Mouse (Mus musculus) C2C12 (cell line): ENCODE measurements at regions not wholly inside any gene's neighbourhood (a gene's known extent, or its start where the extent isn't known, plus 50 kb on each side); places are given as distances from the start of the nearest gene placed in this dataset.

ENCODE experiments used
- CEBPB ChIP-seq: IDR thresholded peaks from one replicate; pipeline ENCODE4 v1.6.1; 2011; ENCODE audit warnings: low read depth, mild to moderate bottlenecking, control low read depth, moderate library complexity
- CTCF ChIP-seq: IDR thresholded peaks from one replicate; pipeline ENCODE4 v1.5.1; 2011; ENCODE audit not compliant: control insufficient read depth, insufficient read depth, insufficient read length
- FOSL1 ChIP-seq: IDR thresholded peaks from one replicate; pipeline ENCODE4 v1.8.0; 2011; ENCODE audit warnings: mild to moderate bottlenecking, low read length; ENCODE audit not compliant: poor library complexity, insufficient read depth, severe bottlenecking
- MAX ChIP-seq: IDR thresholded peaks from one replicate; pipeline ENCODE4 v1.6.1; 2011; ENCODE audit warnings: mild to moderate bottlenecking, control low read depth
- MYOD1 ChIP-seq: IDR thresholded peaks from one replicate; pipeline ENCODE4 v1.6.1; 2011; ENCODE audit warnings: low read depth; ENCODE audit not compliant: control insufficient read depth, insufficient read length
- MYOG ChIP-seq: IDR thresholded peaks from one replicate; pipeline ENCODE4 v1.6.1; 2011; ENCODE audit not compliant: control insufficient read depth, insufficient read length; ENCODE audit errors: extremely low read depth
- USF1 ChIP-seq: IDR thresholded peaks from one replicate; pipeline ENCODE4 v1.6.1; 2011; ENCODE audit warnings: low read depth, mild to moderate bottlenecking, control low read depth, moderate library complexity

GRCm38 (mm10) chr6:31702931-31703330 lies 139.2 kb upstream of the Podxl start:
- TF ChIP-seq CTCF (no peak), FOSL1 (no peak), CEBPB (no peak), MYOG (no peak), MAX (no peak), USF1 (no peak), MYOD1 (no peak)
